Mouse (Mus musculus) liver, postnatal 0 days (tissue): ENCODE results near the gene Bid.

Source experiments
- CTCF ChIP-seq: sonication (generic); IDR thresholded peaks from 2 replicates; pipeline ENCODE4 v1.5.1; 2016; ENCODE audit warnings: antibody characterized with exemption, low read depth
- EP300 ChIP-seq: IDR thresholded peaks from 2 replicates; pipeline ENCODE4 v1.6.1; 2016; ENCODE audit warnings: antibody characterized with exemption, low read depth, mild to moderate bottlenecking

GRCm38 (mm10) chr6:120940446-120941083 lies 23.9 kb upstream of the Bid start:
- TF ChIP-seq CTCF: no peak
- TF ChIP-seq EP300: no peak
